Mouse (Mus musculus) naive thymus-derived CD4-positive, alpha-beta T cell, adult 2 months (primary cell): ENCODE measurements around the gene Smim27.

Source experiments
- DNase-seq: peaks from one replicate; pipeline ENCODE4 v3.0.0-alpha.2; 2011; ENCODE audit warnings: low read depth

Smim27 gene

GRCm38 (mm10) chr4:40269430-40270032 lies at the start of gene Smim27, which contains the start of gene Topors:
Smim27 (plus strand) TSS chr4:40269579.
Topors (minus strand) TSS chr4:40269850.
- DNase-seq: peak; percentile 97

DNA sequence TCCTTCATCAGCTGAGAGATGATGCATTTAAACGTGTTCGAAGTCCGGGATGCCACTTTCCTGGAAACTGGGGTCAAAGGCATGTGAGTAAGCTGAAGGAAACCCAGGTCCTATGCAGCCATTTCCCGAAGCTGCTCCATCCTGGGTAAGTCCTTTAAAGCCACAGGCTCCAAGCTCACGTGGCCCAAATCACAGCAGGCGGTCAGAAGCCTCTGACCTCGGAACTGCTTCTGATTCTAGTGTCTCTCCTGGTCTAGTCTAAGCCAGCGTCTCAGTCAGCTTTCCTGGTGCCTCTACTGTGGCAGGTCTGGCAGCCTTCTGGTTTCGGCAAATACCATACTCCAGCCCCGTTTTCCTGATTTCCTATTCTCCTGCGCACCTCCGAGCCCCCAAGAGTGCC lies 48.9 kb upstream of the Smim27 start:
- DNase-seq: no peak

DNA sequence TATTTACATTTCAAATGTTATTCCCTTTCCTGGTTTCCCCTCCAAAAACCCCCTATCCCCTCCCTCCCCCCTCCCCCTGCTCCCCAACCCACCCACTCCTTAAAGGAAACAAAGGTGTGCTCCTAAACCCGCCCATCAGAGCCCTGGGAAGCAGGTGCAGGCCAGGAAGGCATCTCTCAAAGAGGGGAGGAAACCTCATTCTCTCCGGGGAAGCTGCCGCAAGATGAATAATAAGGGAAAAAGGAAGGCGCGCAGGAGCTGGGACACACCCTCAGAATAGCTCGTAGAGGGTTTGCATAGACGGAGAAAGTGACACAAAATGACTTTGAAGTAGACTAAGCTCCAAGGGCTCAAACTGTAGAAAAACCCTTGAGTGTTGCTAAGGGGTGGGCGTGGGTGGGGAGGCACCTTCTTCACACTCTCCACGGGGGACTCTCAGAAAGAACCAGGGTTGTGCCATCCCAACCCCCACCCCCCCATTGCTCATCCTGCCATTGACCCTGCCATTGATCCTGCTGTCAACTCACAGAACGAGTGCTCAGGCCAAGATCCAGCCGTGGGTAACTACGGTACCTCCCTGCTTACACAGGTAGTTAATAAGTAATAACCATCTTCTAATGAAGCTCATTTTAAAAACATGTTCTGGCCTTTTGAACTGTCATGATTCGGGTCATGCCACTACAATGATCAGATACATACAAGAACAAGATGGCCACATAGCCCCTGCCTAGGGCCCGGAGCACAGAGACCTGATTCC lies 48.2 kb upstream of the Smim27 start:
- DNase-seq: no peak

DNA sequence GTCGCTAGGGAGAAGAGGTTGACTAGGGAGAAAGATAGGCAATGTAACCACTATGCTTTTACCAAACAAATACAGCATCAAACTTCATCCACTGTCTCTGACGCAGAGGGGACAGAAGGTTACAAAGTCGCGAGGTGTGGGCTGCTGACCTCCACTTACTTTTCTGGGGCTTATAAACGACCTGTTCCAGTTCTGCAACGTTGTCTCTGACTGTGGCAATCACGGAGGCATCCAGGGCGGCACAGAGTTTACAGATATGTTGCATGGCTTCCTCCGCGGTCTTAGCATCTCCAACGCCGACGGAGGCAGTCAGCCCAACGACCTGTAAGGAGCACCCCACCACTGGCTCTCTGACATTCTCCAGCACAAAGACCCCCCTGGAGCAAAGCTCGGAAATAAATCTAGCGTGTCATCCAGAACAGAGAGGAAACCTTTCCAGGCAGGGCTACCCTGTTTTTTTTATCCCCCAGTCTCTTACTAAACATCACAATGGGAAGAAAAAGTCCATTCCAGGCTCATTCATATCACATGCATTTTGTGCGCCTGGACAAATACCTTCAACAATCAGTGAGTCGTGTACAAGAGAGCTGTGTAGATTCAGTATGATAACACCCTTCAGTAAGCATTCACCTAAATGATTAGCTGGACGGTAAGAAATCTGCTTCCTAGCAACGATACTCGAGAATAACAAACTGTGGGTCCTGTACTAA lies 47.3 kb upstream of the Smim27 start:
- DNase-seq: no peak

- no peak for DNase-seq
Measured at GRCm38 (mm10) chr4:40226095-40226494, 43.3 kb upstream of the Smim27 start.

DNA sequence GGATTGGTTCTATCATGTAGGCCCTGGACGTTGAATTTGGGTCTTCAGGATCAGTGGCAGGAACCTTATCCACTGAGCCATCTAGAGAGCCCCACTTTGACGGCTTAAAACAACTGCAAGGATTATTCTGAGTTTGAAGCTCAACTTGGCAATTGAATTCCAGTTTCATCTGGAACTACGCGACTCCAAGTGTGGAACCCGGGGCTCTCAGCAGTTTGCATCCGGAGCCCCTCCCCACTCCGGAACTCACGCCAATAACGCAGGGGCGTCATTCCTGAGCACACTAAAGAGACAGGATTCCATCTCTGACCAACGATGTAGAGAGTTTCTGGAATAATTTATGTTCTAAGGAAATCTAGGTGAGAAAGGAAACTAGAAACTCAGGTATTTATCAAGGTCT lies 42.2 kb upstream of the Smim27 start:
- no peak for DNase-seq

DNA sequence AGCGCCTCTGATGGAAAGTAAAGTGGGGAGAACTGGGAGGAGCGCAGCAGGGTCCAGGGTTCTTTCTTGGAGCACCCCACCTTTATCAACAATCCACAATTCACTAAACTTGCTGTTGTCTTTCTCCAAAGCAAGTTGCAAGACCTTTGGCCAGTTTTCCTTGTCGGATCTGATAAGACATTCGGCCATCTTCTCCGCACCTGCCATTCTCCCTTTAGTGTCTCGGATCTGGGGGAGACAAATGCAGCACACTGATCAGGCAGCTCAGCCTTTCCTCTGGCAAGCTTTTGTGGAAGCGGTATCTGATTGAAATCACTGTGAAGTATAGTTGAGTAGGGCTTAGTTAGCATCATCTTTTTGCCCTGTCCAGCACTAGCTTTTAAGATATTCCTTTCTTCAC lies 41.5 kb upstream of the Smim27 start:
- DNase-seq: no peak

GRCm38 (mm10) chr4:40229723-40230122 lies 39.7 kb upstream of the Smim27 start:
- no peak for DNase-seq

DNA sequence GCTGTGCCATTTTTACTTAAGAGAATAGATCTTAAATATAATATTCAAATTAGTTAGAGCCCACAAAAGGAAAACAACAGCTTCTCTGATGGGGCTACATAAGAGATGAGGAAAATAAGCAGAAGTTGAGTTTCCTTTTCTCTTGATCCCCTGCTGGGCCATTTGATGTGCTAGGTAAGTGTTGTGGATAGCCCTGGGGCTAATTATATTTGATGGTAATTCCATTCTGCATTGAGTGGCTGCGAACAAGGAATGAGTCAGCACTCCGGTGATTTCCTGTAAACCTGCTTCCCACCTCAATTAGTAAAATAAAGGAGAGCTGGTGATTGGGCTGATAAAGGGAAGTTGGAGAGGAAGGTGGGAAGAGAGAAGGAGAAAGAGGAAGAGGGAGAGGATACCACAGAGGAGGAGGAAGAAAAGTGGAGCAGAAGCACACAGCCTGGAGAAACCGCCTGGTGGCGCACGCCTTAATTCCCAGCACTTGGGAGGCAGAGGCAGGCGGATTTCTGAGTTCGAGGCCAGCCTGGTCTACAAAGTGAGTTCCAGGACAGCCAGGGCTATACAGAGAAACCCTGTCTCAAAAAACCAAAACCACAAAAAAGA lies 36.2 kb upstream of the Smim27 start:
- no peak for DNase-seq

DNA sequence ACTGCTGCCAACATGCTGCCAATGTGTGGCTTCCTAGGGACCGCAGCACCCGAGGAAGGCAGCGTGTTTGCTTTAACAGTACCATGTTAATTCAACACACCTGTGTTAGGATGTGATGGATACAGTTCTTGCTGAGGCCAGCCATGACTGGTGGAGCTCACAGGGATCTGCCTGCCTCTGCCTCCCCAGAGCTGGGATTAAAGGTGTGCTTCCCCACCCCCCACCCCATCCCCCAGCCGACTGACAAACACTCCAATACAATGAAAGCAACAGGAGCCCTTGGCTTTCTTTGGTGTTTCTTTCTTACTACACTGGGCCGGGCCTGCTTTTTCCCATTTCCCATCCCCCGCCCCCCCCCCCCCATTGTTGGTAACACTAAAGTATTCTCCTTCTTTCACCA lies 35.1 kb upstream of the Smim27 start:
- no peak for DNase-seq

DNA sequence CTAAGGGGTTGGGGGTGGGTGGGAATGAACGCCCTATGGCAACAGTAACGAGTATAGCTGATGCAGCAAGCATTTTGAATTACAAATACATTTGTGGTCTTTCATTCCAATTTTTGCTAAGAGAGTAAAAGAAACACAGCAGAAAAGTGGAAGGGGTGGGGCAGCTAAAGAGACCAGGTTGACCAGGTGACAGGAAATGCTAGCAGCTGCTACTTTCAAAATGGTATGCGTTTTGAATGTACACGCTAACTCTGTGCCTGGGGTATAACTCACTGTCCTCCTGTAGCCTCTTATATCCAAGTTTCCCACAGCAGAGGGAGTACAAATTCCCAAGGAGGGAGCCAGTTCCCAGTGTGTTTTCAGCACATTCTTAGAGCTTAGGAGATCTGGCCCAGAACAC lies 32.5 kb upstream of the Smim27 start:
- peak; percentile 42 for DNase-seq

DNA sequence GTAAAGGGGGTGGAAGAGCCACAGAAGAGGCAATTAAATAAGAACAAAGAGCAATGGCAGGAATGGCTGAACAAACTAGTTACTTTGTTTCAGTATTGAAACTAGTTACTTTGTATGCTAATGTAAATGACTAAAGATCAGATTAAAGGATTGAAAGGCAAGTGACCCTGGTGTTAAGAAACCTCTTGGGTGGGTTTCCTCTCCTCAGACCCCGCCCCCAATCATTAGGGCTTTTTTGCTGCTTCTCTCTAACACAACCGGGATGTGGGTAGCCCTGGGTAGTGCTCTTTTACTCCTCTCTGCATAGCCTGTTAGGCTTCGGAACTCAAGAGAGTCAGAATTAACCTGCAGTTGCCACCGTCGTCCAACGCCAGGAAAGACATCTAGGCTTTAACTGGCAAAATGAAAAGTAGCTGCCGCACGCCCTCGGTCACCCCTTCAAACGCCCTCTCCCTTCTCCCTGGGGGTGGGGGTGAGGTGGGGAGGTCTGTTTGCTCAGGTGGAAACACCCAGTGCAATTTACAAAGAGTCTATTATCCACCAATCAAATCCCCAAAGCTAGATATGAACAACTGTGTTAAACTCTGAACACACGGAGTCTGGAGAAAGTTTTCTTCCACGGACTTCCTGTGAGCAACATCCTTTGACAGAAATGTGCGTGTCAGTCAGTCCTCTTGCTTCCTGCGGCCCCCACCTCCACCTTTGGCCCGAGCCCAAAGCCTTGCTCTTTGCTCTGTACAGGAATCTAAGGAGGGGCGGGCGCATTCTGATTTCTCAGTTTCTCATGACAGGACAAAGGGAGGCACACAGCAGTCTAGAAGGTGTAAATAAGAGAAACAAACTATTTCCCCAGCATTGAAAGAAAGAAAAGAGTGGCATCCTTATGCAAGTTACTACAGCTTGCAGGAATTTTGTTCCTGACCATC lies 30.6 kb upstream of the Smim27 start:
- DNase-seq: peak; percentile 82

GRCm38 (mm10) chr4:40239409-40240271 lies 29.7 kb upstream of the Smim27 start, which contains the start of gene Ddx58:
Ddx58 (minus strand) TSS chr4:40239828.
- peak; percentile 81 for DNase-seq

- DNase-seq: peak; percentile 50
Measured at GRCm38 (mm10) chr4:40240272-40240744, 29.1 kb upstream of the Smim27 start.

DNA sequence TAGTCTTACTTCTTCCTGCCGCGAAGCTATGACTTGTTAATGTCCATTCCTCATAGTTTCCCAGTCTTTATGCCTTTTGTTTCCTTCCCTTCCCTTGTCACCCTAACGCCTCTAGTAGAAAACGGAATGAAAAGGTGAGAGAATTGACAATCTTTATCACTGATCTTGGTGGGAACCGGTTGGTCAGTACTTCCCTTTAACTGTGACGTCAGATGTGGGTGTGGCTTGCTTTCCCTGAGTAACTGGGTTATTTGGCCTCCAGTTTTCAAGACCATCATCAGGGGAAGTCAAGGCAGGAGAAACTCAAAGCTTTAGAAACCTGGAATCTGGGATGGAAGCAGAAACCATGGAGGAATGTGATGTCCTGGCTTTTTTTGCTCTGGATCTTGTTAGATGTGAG lies 27.5 kb upstream of the Smim27 start:
- DNase-seq: no peak

DNA sequence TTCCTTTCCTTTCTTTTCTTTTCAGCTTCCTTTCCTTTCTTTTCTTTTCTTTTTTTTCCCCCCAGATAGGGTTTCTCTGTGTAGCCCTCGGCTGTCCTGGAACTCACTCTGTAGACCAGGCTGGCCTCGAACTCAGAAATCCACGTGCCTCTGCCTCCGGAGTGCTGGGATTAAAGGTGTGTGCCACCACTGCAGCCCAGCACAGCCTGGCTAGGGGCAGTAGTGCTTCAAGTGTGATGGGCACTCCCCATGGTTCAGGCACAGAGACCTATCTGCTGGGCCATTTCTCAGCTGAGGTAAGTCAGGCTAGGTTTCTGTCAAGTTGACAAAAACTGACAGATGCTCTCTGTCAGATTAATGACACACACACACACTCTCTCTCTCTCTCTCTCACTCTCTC lies 26.4 kb upstream of the Smim27 start:
- DNase-seq: no peak

DNA sequence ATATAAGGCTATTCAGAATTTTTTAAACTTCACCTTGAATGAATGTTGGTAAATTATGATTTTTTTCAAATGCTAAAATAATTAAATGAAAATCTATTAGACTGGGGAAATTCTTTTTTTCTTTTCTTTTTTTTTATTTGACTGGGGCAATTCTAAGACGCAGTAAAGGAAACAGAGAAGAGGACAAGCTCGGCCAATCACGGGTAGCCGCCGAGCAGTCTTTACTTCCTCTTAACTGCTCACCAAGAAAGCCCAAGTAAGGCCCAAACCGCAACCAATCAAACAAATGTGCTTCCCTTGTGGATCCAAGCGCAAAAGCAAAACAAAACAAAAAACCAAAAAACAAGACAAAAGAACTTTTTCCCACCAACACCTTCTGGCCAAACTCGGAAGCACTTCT lies 25.3 kb upstream of the Smim27 start:
- DNase-seq: peak; percentile 34

GRCm38 (mm10) chr4:40250984-40251383 lies 18.4 kb upstream of the Smim27 start:
- no peak for DNase-seq

GRCm38 (mm10) chr4:40253766-40254165 lies 15.6 kb upstream of the Smim27 start:
- DNase-seq: no peak

- no peak for DNase-seq
Measured at GRCm38 (mm10) chr4:40254385-40255103, 14.8 kb upstream of the Smim27 start.
